Comparison of ENCODE assay signal across 8 mouse cellular contexts in genomic region chr14:31669161-31669611, GRCm38 (mm10). TPM values are rescaled to one million over a fixed set of nuclear protein-coding genes. Genes with fewer than 3 reads are reported as not detected.
A peak's percentile ranks its signal among the peaks of the same experiment; 100 is the strongest.
DNase-seq lines count a peak whose midpoint lies in the region; ATAC-seq and TF ChIP-seq lines count a peak whose summit lies in the region.

No protein-coding gene starts in this region.

- H3K9ac ChIP-seq in forebrain, embryonic 11.5 days (ENCODE audit: low read length), result no peak overlapping the region; the same call in 1 of the 2 replicates
- H3K9ac ChIP-seq in heart, postnatal 0 days (replicated peaks; ENCODE audit: low read depth, low read length), result peak overlapping the region; percentile 8; the same call in 1 of the 2 replicates
- no peak overlapping the region for H3K9ac ChIP-seq in lung, embryonic 14.5 days

- H3K9me3 ChIP-seq in forebrain, embryonic 11.5 days (ENCODE audit: control insufficient read depth, low read length), result no peaks in the 10 kb centered on the region
- H3K9me3 ChIP-seq in heart, postnatal 0 days (replicated peaks; ENCODE audit: control insufficient read depth, low read length), result no peaks in the 10 kb centered on the region
- H3K9me3 ChIP-seq in lung, embryonic 14.5 days (ENCODE audit: low read depth, low read length), result no peaks in the 10 kb centered on the region

- no peak for TF ChIP-seq CTCF in heart, postnatal 0 days (IDR thresholded peaks at IDR 0.05; ENCODE audit: low read depth)
- TF ChIP-seq CTCF in lung, embryonic 14.5 days (IDR thresholded peaks at IDR 0.05; ENCODE audit: low read depth), result no peak

- no peak for ATAC-seq in forebrain, embryonic 11.5 days (replicated peaks; ENCODE audit: low FRiP score)
- peak; percentile 60 for ATAC-seq in heart, postnatal 0 days (ENCODE audit: insufficient read depth, low read depth)
- ATAC-seq in lung, embryonic 14.5 days (ENCODE audit: insufficient read depth), result peak; percentile 35; the same call in 1 of the 2 replicates

- no peaks in the 10 kb centered on the region for H3K27me3 ChIP-seq in forebrain, embryonic 11.5 days (ENCODE audit: control insufficient read depth, insufficient read depth, low read length)
- H3K27me3 ChIP-seq in heart, postnatal 0 days (ENCODE audit: control insufficient read depth, insufficient read depth, low read length), result no peaks in the 10 kb centered on the region
- no peaks in the 10 kb centered on the region for H3K27me3 ChIP-seq in lung, embryonic 14.5 days (ENCODE audit: insufficient read depth, low read length)

- H3K4me1 ChIP-seq in forebrain, embryonic 11.5 days (replicated peaks; ENCODE audit: control insufficient read depth, insufficient read depth, low read length), result peaks cover 13% of the 10 kb centered on the region; the same call in 1 of the 2 replicates
- H3K4me1 ChIP-seq in heart, postnatal 0 days (ENCODE audit: control insufficient read depth, insufficient read depth), result peaks cover 30% of the 10 kb centered on the region
- peaks cover 11% of the 10 kb centered on the region; the same call in 1 of the 2 replicates for H3K4me1 ChIP-seq in lung, embryonic 14.5 days (ENCODE audit: insufficient read depth)

- 69% methylated on average over 13 of the region's 13 CpGs for WGBS in forebrain, embryonic 11.5 days
- WGBS in heart, postnatal 0 days, result 25% methylated on average over 13 of the region's 13 CpGs
- 64% methylated on average over 13 of the region's 13 CpGs for WGBS in lung, embryonic 14.5 days

- H3K36me3 ChIP-seq in forebrain, embryonic 11.5 days (ENCODE audit: control insufficient read depth, insufficient read depth, low read length), result no peaks in the 10 kb centered on the region; the same call in 1 of the 2 replicates
- H3K36me3 ChIP-seq in heart, postnatal 0 days (replicated peaks; ENCODE audit: control insufficient read depth, insufficient read depth, low read length), result peaks cover 9% of the 10 kb centered on the region
- peaks cover 9% of the 10 kb centered on the region; the same call in 1 of the 2 replicates for H3K36me3 ChIP-seq in lung, embryonic 14.5 days (ENCODE audit: insufficient read depth)

- TF ChIP-seq EP300 in heart, postnatal 0 days (IDR thresholded peaks at IDR 0.05; ENCODE audit: low read depth), result no peak

- peak overlapping the region; percentile 63 for H3K27ac ChIP-seq in forebrain, embryonic 11.5 days (ENCODE audit: low read depth, low read length)
- peak overlapping the region; percentile 86 for H3K27ac ChIP-seq in heart, postnatal 0 days (ENCODE audit: low read depth)
- H3K27ac ChIP-seq in lung, embryonic 14.5 days (ENCODE audit: low read depth), result peak overlapping the region; percentile 81

- H3K4me3 ChIP-seq in forebrain, embryonic 11.5 days (ENCODE audit: low read depth, low read length), result no peak overlapping the region
- no peak overlapping the region for H3K4me3 ChIP-seq in heart, postnatal 0 days (ENCODE audit: low read depth, low read length)
- no peak overlapping the region for H3K4me3 ChIP-seq in lung, embryonic 14.5 days (ENCODE audit: low read depth, low read length)

- H3K4me2 ChIP-seq in forebrain, embryonic 11.5 days (ENCODE audit: low read depth, low read length, severe bottlenecking), result no peak overlapping the region
- peak overlapping the region; percentile 42 for H3K4me2 ChIP-seq in heart, postnatal 0 days (ENCODE audit: low read depth, low read length)
- H3K4me2 ChIP-seq in lung, embryonic 14.5 days, result no peak overlapping the region

- DNase-seq in 3T3-L1 (ENCODE audit: low read depth, low spot score), result peak; percentile 98
- peak; percentile 89 to 95 for DNase-seq in adrenal gland, adult (ENCODE audit: inconsistent age in 2 of 2, low spot score in 1 of 2)
- DNase-seq in forebrain, embryonic 11.5 days (ENCODE audit: low spot score), result no peak
- peak; percentile 80 for DNase-seq in heart, postnatal 0 days (ENCODE audit: low spot score)
- peak; percentile 74 for DNase-seq in kidney, postnatal 14 days
- peak; percentile 52 for DNase-seq in lung, embryonic 14.5 days
- DNase-seq in right cerebral cortex, adult 2 months (ENCODE audit: low spot score in 2 of 2), result peak; percentile 80 to 84
- DNase-seq in natural killer cell, adult 2 months (ENCODE audit: low spot score in 2 of 2), result no peak

RNA-seq across cellular contexts. Expression of gene Hacl1, which starts 28.1 kb away (rescaled TPM):
- polyA plus RNA-seq in forebrain, embryonic 11.5 days (2014; fragmentation: Nextera tagmentation; extraction: Ambion mirVana), result 6.9 and 9.4 TPM in 2 replicates
- total RNA-seq in heart, postnatal 0 days (2014; rRNA removed; ENCODE audit: low replicate concordance), result 22.4 and 25.5 TPM in 2 replicates
- polyA plus RNA-seq in heart, postnatal 0 days (2015; fragmentation: Nextera tagmentation; extraction: Ambion mirVana), result 9.2 and 12.2 TPM in 2 replicates
- polyA plus RNA-seq in lung, embryonic 14.5 days (2014; fragmentation: Nextera tagmentation; extraction: Ambion mirVana), result 9.3 and 10.4 TPM in 2 replicates

RNA-seq across cellular contexts. Expression of gene Btd, which starts 28.4 kb away (rescaled TPM):
- polyA plus RNA-seq in forebrain, embryonic 11.5 days (2014; fragmentation: Nextera tagmentation; extraction: Ambion mirVana), result 13.4 and 13.5 TPM in 2 replicates
- 29.0 and 43.1 TPM in 2 replicates for total RNA-seq in heart, postnatal 0 days (2014; rRNA removed; ENCODE audit: low replicate concordance)
- 14.6 and 15.0 TPM in 2 replicates for polyA plus RNA-seq in heart, postnatal 0 days (2015; fragmentation: Nextera tagmentation; extraction: Ambion mirVana)
- polyA plus RNA-seq in lung, embryonic 14.5 days (2014; fragmentation: Nextera tagmentation; extraction: Ambion mirVana), result 23.1 and 28.9 TPM in 2 replicates

RNA-seq across cellular contexts. Expression of gene Gm49387, which starts 28.5 kb away (rescaled TPM):
- not detected in 2 replicates for polyA plus RNA-seq in forebrain, embryonic 11.5 days (2014; fragmentation: Nextera tagmentation; extraction: Ambion mirVana)
- total RNA-seq in heart, postnatal 0 days (2014; rRNA removed; ENCODE audit: low replicate concordance), result not detected in 2 replicates
- polyA plus RNA-seq in heart, postnatal 0 days (2015; fragmentation: Nextera tagmentation; extraction: Ambion mirVana), result 1.7 and 1.9 TPM in 2 replicates
- 0.18 TPM in 1 of 2 replicates, not detected in the other for polyA plus RNA-seq in lung, embryonic 14.5 days (2014; fragmentation: Nextera tagmentation; extraction: Ambion mirVana)

Comparison
In these comparisons a context has a peak if more than half of its experiments do, and no peak if none do; other contexts are left out.
1. DNase-seq: peak in 3T3-L1 (single experiment), adrenal gland, adult (2 of 2), heart, postnatal 0 days (single experiment), kidney, postnatal 14 days (single experiment), lung, embryonic 14.5 days (single experiment) and right cerebral cortex, adult 2 months (2 of 2); none in forebrain, embryonic 11.5 days (single experiment) and natural killer cell, adult 2 months (0 of 2).
2. Peak in every context shown above with its lines, with median percentiles within 50 percentile points of each other: H3K27ac ChIP-seq.